Mouse (Mus musculus): ENCODE measurements at regions not wholly inside any gene's neighbourhood (a gene's known extent, or its start where the extent isn't known, plus 50 kb on each side); places are given as distances from the start of the nearest gene placed in this dataset.

GRCm38 (mm10) chr8:116223235-116223634 is 281.5 kb upstream of the Dynlrb2 start:
- Histone ChIP-seq H3K4me1 (replicated peaks) (no peaks in the 10 kb centered on the region), H3K36me3 (replicated peaks) (no peaks in the 10 kb centered on the region), H3K9ac (no peak overlapping the region), H3K9me3 (replicated peaks) (no peaks in the 10 kb centered on the region), H3K4me3 (replicated peaks) (no peak overlapping the region), H3K4me2 (no peak overlapping the region), H3K27me3 (no peaks in the 10 kb centered on the region), H3K27ac (replicated peaks) (no peak overlapping the region)
- 73% methylated on average over 2 of the region's 2 CpGs for WGBS (ENCODE audit: insufficient replicate concordance)
- ATAC-seq (ENCODE audit: insufficient read depth) = no peak

DNA sequence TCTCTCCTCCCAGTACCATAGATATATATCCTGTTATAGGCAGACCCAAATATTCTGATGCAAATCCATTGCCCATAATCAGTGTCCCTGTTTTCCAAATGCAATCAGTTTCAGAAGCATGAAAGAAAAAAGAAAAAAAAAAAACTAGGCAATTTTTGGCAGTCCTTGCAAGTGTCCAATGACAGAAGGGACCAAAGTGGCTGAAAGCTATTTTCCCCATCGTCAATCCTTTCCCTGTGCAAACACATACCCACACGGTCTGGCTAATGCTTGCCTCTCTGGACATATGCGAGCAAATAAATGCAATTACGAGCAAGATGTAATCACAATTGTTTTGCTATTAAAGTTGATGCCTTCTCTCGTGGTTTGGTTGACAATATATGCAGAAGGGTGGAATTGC is 288.9 kb upstream of the Dynlrb2 start:
- WGBS (ENCODE audit: insufficient replicate concordance) = 57% methylated on average over 5 of the region's 5 CpGs
- no peaks in the 10 kb centered on the region for H3K27me3 ChIP-seq
- no peak overlapping the region for H3K4me3 ChIP-seq (replicated peaks)

DNA sequence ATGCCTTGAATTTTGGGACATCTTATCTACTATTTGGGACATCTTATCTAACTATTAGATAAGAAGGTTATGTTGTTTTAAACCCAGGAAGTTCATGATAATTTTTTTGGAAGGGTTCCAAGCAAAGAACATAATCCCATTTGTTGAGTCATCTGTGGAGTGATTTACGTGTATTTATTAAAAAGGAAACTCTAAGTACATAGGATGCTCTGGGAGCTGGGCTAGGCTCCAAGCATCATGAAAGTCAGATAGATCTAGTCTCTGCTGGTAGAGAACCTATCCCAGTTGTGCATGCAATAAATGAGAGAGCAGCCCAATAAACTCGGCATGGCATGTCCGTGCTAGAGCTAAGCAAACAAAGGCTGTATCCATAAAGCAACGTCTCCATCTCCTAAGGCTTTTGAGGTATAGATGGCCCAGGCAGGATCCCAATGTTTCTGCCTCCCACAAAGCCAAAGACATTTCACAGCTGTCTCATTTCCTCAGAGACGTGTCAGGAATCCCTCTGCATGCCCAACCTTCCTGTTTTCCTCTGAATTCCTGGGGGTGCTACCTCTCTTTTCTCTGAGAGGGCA is 289.4 kb upstream of the Dynlrb2 start:
- WGBS (ENCODE audit: insufficient replicate concordance) = 46% methylated on average over 5 of the region's 5 CpGs
- no peak overlapping the region for H3K9ac ChIP-seq
- no peak for ATAC-seq (ENCODE audit: insufficient read depth)

More for the DNA sequence above, 288.9 kb upstream of the Dynlrb2 start:
- H3K9me3 ChIP-seq (replicated peaks) = no peaks in the 10 kb centered on the region
- no peak overlapping the region for H3K9ac ChIP-seq
- H3K4me2 ChIP-seq = no peak overlapping the region
- H3K36me3 ChIP-seq (replicated peaks) = no peaks in the 10 kb centered on the region
- H3K27ac ChIP-seq (replicated peaks) = no peak overlapping the region
- no peak for ATAC-seq (ENCODE audit: insufficient read depth)
- H3K4me1 ChIP-seq (replicated peaks) = no peaks in the 10 kb centered on the region

DNA sequence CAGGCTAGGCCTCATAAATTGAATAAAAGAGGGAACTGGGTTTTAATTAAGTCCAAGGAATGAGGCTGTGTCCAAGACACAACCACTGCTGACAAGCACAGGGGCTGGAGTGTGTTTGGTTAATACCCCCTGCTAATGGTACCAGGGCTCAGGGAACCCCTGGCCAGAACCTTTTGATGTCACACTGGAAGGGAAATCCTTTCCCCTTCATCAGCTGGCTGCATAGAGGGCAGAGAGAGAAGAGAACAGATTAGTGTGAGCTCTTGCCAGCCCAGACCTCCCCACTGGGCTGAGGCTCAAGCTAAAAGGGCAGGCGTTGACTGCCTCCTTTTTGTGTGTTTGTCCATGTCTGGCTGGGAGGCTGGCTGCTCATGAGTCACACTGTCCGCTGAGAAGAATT is 301.1 kb upstream of the Dynlrb2 start:
- no peaks in the 10 kb centered on the region for H3K4me1 ChIP-seq (replicated peaks)
- H3K9me3 ChIP-seq (replicated peaks) = no peaks in the 10 kb centered on the region
- 25% methylated on average over 2 of the region's 2 CpGs for WGBS (ENCODE audit: insufficient replicate concordance)
- H3K4me3 ChIP-seq (replicated peaks) = no peak overlapping the region
- no peak overlapping the region for H3K4me2 ChIP-seq
- no peaks in the 10 kb centered on the region for H3K27me3 ChIP-seq
- no peaks in the 10 kb centered on the region for H3K36me3 ChIP-seq (replicated peaks)
- no peak overlapping the region for H3K9ac ChIP-seq
- ATAC-seq (ENCODE audit: insufficient read depth) = no peak
- H3K27ac ChIP-seq (replicated peaks) = no peak overlapping the region

More for the DNA sequence above, 289.4 kb upstream of the Dynlrb2 start:
- H3K36me3 ChIP-seq (replicated peaks) = no peaks in the 10 kb centered on the region
- H3K4me3 ChIP-seq (replicated peaks) = no peak overlapping the region
- no peaks in the 10 kb centered on the region for H3K27me3 ChIP-seq
- no peaks in the 10 kb centered on the region for H3K4me1 ChIP-seq (replicated peaks)
- H3K9me3 ChIP-seq (replicated peaks) = no peaks in the 10 kb centered on the region
- no peak overlapping the region for H3K27ac ChIP-seq (replicated peaks)
- H3K4me2 ChIP-seq = no peak overlapping the region

- H3K4me3 ChIP-seq (replicated peaks) = no peak overlapping the region
- no peak overlapping the region for H3K4me2 ChIP-seq
- WGBS (ENCODE audit: insufficient replicate concordance) = 73% methylated on average over 11 of the region's 11 CpGs
- ATAC-seq (ENCODE audit: insufficient read depth) = no peak
- H3K4me1 ChIP-seq (replicated peaks) = no peaks in the 10 kb centered on the region
- H3K27ac ChIP-seq (replicated peaks) = no peak overlapping the region
- H3K27me3 ChIP-seq = no peaks in the 10 kb centered on the region
- H3K36me3 ChIP-seq (replicated peaks) = no peaks in the 10 kb centered on the region
- no peaks in the 10 kb centered on the region for H3K9me3 ChIP-seq (replicated peaks)
- H3K9ac ChIP-seq = no peak overlapping the region
Observed at GRCm38 (mm10) chr8:116200459-116200999, 304.2 kb upstream of the Dynlrb2 start.

DNA sequence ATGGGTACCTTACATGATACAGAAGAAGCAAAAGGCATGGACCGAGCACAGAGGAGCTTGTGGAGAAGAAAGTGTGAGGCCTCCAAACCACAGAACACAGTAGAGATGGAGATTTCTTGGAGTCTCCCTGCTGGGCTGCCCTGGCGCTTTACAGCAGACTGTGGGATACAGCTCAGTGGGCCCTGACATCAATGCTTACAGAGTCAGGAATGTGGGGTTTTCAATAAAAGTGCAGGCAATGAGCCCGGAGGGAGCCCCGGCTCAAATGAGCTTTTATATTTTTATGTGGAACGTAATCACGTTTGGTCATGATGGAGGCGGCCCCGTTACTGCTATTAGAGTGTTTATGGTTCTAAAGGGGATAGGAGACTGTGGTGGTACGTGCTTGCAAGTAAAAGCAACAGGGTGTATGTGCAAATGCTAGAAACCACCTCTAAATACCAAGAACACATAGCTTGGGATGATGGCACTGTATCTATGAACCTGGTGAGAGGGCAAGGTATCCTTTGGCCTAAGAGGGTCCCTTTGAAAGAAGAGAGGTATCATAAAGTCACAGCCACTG is 308.1 kb upstream of the Dynlrb2 start:
- no peak for ATAC-seq (ENCODE audit: insufficient read depth)
- no peak overlapping the region for H3K4me3 ChIP-seq (replicated peaks)
- WGBS (ENCODE audit: insufficient replicate concordance) = 66% methylated on average over 9 of the region's 9 CpGs
- no peak overlapping the region for H3K4me2 ChIP-seq
- no peaks in the 10 kb centered on the region for H3K9me3 ChIP-seq (replicated peaks)
- H3K36me3 ChIP-seq (replicated peaks) = no peaks in the 10 kb centered on the region
- H3K27ac ChIP-seq (replicated peaks) = no peak overlapping the region
- H3K4me1 ChIP-seq (replicated peaks) = no peaks in the 10 kb centered on the region
- no peaks in the 10 kb centered on the region for H3K27me3 ChIP-seq
- no peak overlapping the region for H3K9ac ChIP-seq

DNA sequence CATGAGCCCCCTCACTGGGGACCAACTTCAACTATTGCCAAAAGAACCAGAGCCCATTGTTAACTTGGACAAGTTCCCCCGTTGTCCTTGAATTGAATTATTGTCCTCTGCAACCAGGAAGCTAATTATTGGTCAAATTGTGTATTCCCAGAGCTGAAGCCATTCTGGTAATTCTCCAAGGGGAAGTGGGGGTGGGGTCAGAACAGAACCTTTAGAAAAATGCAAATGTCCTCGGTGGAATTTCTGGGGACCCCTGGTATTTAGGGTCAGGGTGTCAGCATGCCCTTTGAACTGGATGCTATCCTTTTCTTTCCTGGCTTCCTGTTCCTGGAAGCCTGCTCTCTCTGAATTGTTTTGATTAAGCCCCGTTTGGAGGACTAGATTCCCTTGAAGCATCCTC is 312.7 kb upstream of the Dynlrb2 start:
- Histone ChIP-seq H3K4me1 (replicated peaks) (no peaks in the 10 kb centered on the region), H3K9me3 (replicated peaks) (no peaks in the 10 kb centered on the region)
- 28% methylated on average over 3 of the region's 3 CpGs for WGBS (ENCODE audit: insufficient replicate concordance)

DNA sequence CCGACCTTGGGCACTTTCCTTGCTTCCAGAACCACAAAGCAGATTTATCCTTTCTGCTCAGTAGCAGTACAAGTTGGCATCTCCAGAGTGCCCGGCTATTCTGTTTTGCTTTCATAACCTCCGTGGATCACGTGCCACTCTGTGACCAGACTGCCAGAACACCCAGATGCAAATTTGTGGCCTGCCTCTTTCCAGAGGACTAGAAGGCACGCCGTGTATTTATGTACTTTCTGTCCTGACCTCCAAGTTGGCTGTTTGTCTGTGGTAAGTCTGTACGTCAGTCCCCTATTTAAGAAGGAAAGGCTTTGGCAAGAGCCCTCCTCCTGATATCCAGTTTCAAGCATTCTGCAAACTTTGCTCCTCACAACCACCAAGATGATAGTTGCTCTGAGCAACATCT is 319.6 kb upstream of the Dynlrb2 start:
- Histone ChIP-seq H3K27me3 (no peaks in the 10 kb centered on the region), H3K9me3 (replicated peaks) (no peaks in the 10 kb centered on the region), H3K4me2 (no peak overlapping the region), H3K9ac (no peak overlapping the region), H3K4me3 (replicated peaks) (no peak overlapping the region), H3K4me1 (replicated peaks) (no peaks in the 10 kb centered on the region), H3K27ac (replicated peaks) (no peak overlapping the region), H3K36me3 (replicated peaks) (no peaks in the 10 kb centered on the region)
- 60% methylated on average over 7 of the region's 7 CpGs for WGBS (ENCODE audit: insufficient replicate concordance)
- ATAC-seq (ENCODE audit: insufficient read depth) = no peak

More for the DNA sequence above, 312.7 kb upstream of the Dynlrb2 start:
- Histone ChIP-seq H3K9ac (no peak overlapping the region), H3K27me3 (no peaks in the 10 kb centered on the region), H3K4me3 (replicated peaks) (no peak overlapping the region), H3K27ac (replicated peaks) (no peak overlapping the region), H3K4me2 (no peak overlapping the region), H3K36me3 (replicated peaks) (no peaks in the 10 kb centered on the region)
- ATAC-seq (ENCODE audit: insufficient read depth) = no peak

- H3K4me1 ChIP-seq (replicated peaks) = no peaks in the 10 kb centered on the region
- ATAC-seq (ENCODE audit: insufficient read depth) = no peak
- H3K4me2 ChIP-seq = no peak overlapping the region
- H3K9ac ChIP-seq = no peak overlapping the region
- H3K4me3 ChIP-seq (replicated peaks) = no peak overlapping the region
- WGBS (ENCODE audit: insufficient replicate concordance) = 39% methylated on average over 8 of the region's 8 CpGs
- H3K9me3 ChIP-seq (replicated peaks) = no peaks in the 10 kb centered on the region
- H3K36me3 ChIP-seq (replicated peaks) = no peaks in the 10 kb centered on the region
- no peaks in the 10 kb centered on the region for H3K27me3 ChIP-seq
- no peak overlapping the region for H3K27ac ChIP-seq (replicated peaks)
Observed at GRCm38 (mm10) chr8:116184241-116184640, 320.5 kb upstream of the Dynlrb2 start.

GRCm38 (mm10) chr8:116177946-116178345 is 326.8 kb upstream of the Dynlrb2 start:
- ATAC-seq (ENCODE audit: insufficient read depth) = no peak
- Histone ChIP-seq H3K4me2 (no peak overlapping the region), H3K4me1 (replicated peaks) (no peaks in the 10 kb centered on the region), H3K9me3 (replicated peaks) (no peaks in the 10 kb centered on the region), H3K4me3 (replicated peaks) (no peak overlapping the region), H3K36me3 (replicated peaks) (no peaks in the 10 kb centered on the region), H3K27ac (replicated peaks) (no peak overlapping the region), H3K9ac (no peak overlapping the region), H3K27me3 (no peaks in the 10 kb centered on the region)
- WGBS (ENCODE audit: insufficient replicate concordance) = 62% methylated on average over 2 of the region's 2 CpGs

DNA sequence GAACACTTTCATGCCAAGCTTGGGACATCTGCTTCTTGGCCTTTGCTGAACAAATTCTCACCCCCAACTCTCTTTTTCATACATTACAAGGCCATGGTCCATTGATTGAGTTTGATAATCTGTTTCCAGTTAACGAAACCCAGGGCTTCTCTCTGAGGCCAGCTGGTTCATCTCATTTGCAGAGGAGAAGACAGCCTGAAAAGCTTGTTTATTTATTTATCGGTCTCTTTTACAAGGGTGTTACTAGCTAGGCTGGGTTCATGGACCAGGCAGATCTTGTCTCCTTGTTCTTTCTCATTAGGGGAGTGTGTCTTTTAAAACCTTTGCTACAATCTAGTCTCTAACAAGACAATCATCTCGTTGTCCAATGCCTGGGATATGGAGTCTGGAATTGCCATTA is 329.9 kb upstream of the Dynlrb2 start:
- WGBS (ENCODE audit: insufficient replicate concordance) = 34% methylated on average over 3 of the region's 3 CpGs
- ATAC-seq (ENCODE audit: insufficient read depth) = no peak

DNA sequence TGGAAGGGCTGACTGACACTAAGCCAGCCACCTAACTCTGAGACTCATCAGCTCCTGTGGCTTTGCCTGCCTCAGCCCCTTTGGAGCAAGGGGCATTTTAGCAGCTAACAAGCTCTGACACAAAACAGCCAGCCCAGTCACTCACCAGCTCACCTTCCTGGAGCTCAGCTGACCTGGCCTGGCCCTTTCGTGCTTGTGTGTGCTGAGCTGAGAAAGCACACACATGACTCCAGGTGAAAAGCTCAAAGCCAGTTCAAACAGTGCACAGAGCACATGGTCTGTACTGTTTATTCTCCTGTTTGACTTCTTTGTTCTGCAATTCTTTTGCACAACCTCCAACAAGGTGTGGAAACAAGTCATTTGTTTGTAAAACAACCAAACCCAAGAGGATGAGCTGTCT is 330.8 kb upstream of the Dynlrb2 start:
- H3K9me3 ChIP-seq (replicated peaks) = no peaks in the 10 kb centered on the region
- no peak for ATAC-seq (ENCODE audit: insufficient read depth)
- no peak overlapping the region for H3K9ac ChIP-seq
- WGBS (ENCODE audit: insufficient replicate concordance) = 33% methylated on average over 1 of the region's 1 CpGs
- H3K4me3 ChIP-seq (replicated peaks) = no peak overlapping the region
- H3K4me1 ChIP-seq (replicated peaks) = no peaks in the 10 kb centered on the region
- no peaks in the 10 kb centered on the region for H3K27me3 ChIP-seq
- no peak overlapping the region for H3K27ac ChIP-seq (replicated peaks)
- no peak overlapping the region for H3K4me2 ChIP-seq
- no peaks in the 10 kb centered on the region for H3K36me3 ChIP-seq (replicated peaks)

More for the DNA sequence above, 329.9 kb upstream of the Dynlrb2 start:
- Histone ChIP-seq H3K27ac (replicated peaks) (no peak overlapping the region), H3K4me1 (replicated peaks) (no peaks in the 10 kb centered on the region), H3K9me3 (replicated peaks) (no peaks in the 10 kb centered on the region), H3K4me3 (replicated peaks) (no peak overlapping the region), H3K4me2 (no peak overlapping the region), H3K27me3 (no peaks in the 10 kb centered on the region), H3K36me3 (replicated peaks) (no peaks in the 10 kb centered on the region), H3K9ac (no peak overlapping the region)

Measured in liver, embryonic 15.5 days (tissue).